Mouse (Mus musculus) brain, embryonic 14.5 days (tissue): Measurements from ENCODE around the gene Asah2.

Source experiments
- CTCF ChIP-seq: fragments of 200-500 bp; IDR thresholded peaks from 2 replicates; pipeline ENCODE4 v1.5.1; 2012; ENCODE audit warnings: inconsistent platforms, mild to moderate bottlenecking, moderate library complexity, borderline replicate concordance; ENCODE audit not compliant: insufficient read depth, insufficient read length; ENCODE audit errors: extremely low read depth
- POLR2A ChIP-seq: fragments of 200-500 bp; IDR thresholded peaks from 2 replicates; pipeline ENCODE4 v1.6.1; 2012; ENCODE audit warnings: mild to moderate bottlenecking, inconsistent platforms, borderline replicate concordance; ENCODE audit not compliant: poor library complexity, insufficient read depth, insufficient read length, severe bottlenecking; ENCODE audit errors: extremely low read depth

GRCm38 (mm10) chr19:32069598-32069997, 38.4 kb downstream of the Asah2 start:
- TF ChIP-seq POLR2A, result no peak
- TF ChIP-seq CTCF, result no peak
